Mouse (Mus musculus) inflammation-experienced regulatory T-cells, adult 16 weeks (primary cell): ENCODE data around the gene Hist1h4h. TPM values are rescaled to one million over a fixed set of nuclear protein-coding genes. Genes with fewer than 3 reads are reported as not detected.

Experiments used
- polyA plus RNA-seq: library from polyadenylated mRNA; unstranded; fragments of 100-300 nt; shearing (Covaris generic); gene quantifications from one replicate; pipeline ENCODE4 v1.2.1, GENCODE M21; 2017

Hist1h4h gene
- polyA plus RNA-seq, 1 experiment from 2014 or later: 4.6 TPM

Other genes starting within 250 kb of the Hist1h4h start
- gene Zfp322a, start 161.8 kb upstream of the Hist1h4h start, polyA plus RNA-seq: 32.3 TPM
- gene Abt1, start 107.2 kb upstream of the Hist1h4h start, polyA plus RNA-seq: 12.4 TPM
- not detected for gene Btn1a1, start 65.1 kb upstream of the Hist1h4h start, polyA plus RNA-seq
- gene Btn2a2, start 42.2 kb upstream of the Hist1h4h start, polyA plus RNA-seq: not detected
- gene Hist1h2af, start 2.9 kb downstream of the Hist1h4h start, polyA plus RNA-seq: not detected
- not detected for gene Hist1h3g, start 4.4 kb downstream of the Hist1h4h start, polyA plus RNA-seq
- gene Hist1h2bh, start 12.3 kb downstream of the Hist1h4h start, polyA plus RNA-seq: 0.29 TPM
- 0.24 TPM for gene Hist1h3f, start 13.0 kb downstream of the Hist1h4h start, polyA plus RNA-seq
- gene Hist1h4f, start 20.6 kb downstream of the Hist1h4h start, polyA plus RNA-seq: not detected
- 0.40 TPM for gene Hist1h1d, start 22.2 kb downstream of the Hist1h4h start, polyA plus RNA-seq
- 0.90 TPM for gene Hist1h3e, start 31.3 kb downstream of the Hist1h4h start, polyA plus RNA-seq
- gene Hist1h2ae, start 40.2 kb downstream of the Hist1h4h start, polyA plus RNA-seq: 1.6 TPM
- gene Hist1h2bg, start 40.3 kb downstream of the Hist1h4h start, polyA plus RNA-seq: 2.2 TPM
- 1.3 TPM for gene Hist1h2bf, start 43.1 kb downstream of the Hist1h4h start, polyA plus RNA-seq
- not detected for gene Hist1h2ad, start 43.3 kb downstream of the Hist1h4h start, polyA plus RNA-seq
- not detected for gene Hist1h3d, start 44.7 kb downstream of the Hist1h4h start, polyA plus RNA-seq
- 32.4 TPM for gene Hist1h4d, start 50.5 kb downstream of the Hist1h4h start, polyA plus RNA-seq
- 5.6 TPM for gene Hist1h2be, start 90.1 kb downstream of the Hist1h4h start, polyA plus RNA-seq
- gene Hist1h1e, start 91.5 kb downstream of the Hist1h4h start, polyA plus RNA-seq: 16.6 TPM
- 0.23 TPM for gene Hist1h2ac, start 152.9 kb downstream of the Hist1h4h start, polyA plus RNA-seq
- 8.8 TPM for gene Hist1h2bc, start 153.1 kb downstream of the Hist1h4h start, polyA plus RNA-seq
- not detected for gene Hist1h1t, start 164.8 kb downstream of the Hist1h4h start, polyA plus RNA-seq
- 2.7 TPM for gene Hist1h4c, start 167.4 kb downstream of the Hist1h4h start, polyA plus RNA-seq
- gene Hfe, start 179.8 kb downstream of the Hist1h4h start, polyA plus RNA-seq: 2.8 TPM
- 17.4 TPM for gene Hist1h1c, start 207.8 kb downstream of the Hist1h4h start, polyA plus RNA-seq
- 0.50 TPM for gene Hist1h3c, start 214.6 kb downstream of the Hist1h4h start, polyA plus RNA-seq
- gene Hist1h2bb, start 215.7 kb downstream of the Hist1h4h start, polyA plus RNA-seq: 2.5 TPM
- 0.79 TPM for gene Hist1h2ab, start 220.1 kb downstream of the Hist1h4h start, polyA plus RNA-seq
- gene Hist1h3b, start 221.2 kb downstream of the Hist1h4h start, polyA plus RNA-seq: not detected
- 11.3 TPM for gene Hist1h4b, start 226.0 kb downstream of the Hist1h4h start, polyA plus RNA-seq
- not detected for gene Hist1h4a, start 230.2 kb downstream of the Hist1h4h start, polyA plus RNA-seq
- gene Hist1h3a, start 231.3 kb downstream of the Hist1h4h start, polyA plus RNA-seq: 1.9 TPM
- gene Hist1h1a, start 232.6 kb downstream of the Hist1h4h start, polyA plus RNA-seq: 0.95 TPM
- not detected for gene Trim38, start 238.9 kb downstream of the Hist1h4h start, polyA plus RNA-seq